Mouse (Mus musculus) hematopoietic stem cell, adult 5-6 weeks (primary cell): ENCODE measurements around the gene Kbtbd12. TPM values are rescaled to one million over a fixed set of nuclear protein-coding genes. Genes with fewer than 3 reads are reported as not detected.

Source experiments
- ATAC-seq, 2 experiments: fragments of 125-278 bp in 1 of 2; replicated peaks in 1 of 2; 2 replicates each; pipeline ENCODE4 v1.8.0; 2016 to 2017; ENCODE audit warnings: inconsistent platforms in 2 of 2, mild to moderate bottlenecking in 2 of 2, moderate number of reproducible peaks in 2 of 2, low read depth in 1 of 2, moderate TSS enrichment in 1 of 2; ENCODE audit not compliant: low FRiP score in 2 of 2, poor library complexity in 2 of 2, severe bottlenecking in 2 of 2, insufficient read depth in 1 of 2, low TSS enrichment in 1 of 2
- total RNA-seq: library from RNA; stranded (forward); fragments of 172-1452, 232-1000 nt; gene quantifications from 2 replicates; pipeline ENCODE4 v1.2.3, GENCODE M21; 2017

The Kbtbd12 gene
- total RNA-seq, 1 experiment from 2014 or later = 0.35 TPM

GRCm38 (mm10) chr6:88631293-88631692, 6.5 kb downstream of the Kbtbd12 start:
- no peak for ATAC-seq

DNA sequence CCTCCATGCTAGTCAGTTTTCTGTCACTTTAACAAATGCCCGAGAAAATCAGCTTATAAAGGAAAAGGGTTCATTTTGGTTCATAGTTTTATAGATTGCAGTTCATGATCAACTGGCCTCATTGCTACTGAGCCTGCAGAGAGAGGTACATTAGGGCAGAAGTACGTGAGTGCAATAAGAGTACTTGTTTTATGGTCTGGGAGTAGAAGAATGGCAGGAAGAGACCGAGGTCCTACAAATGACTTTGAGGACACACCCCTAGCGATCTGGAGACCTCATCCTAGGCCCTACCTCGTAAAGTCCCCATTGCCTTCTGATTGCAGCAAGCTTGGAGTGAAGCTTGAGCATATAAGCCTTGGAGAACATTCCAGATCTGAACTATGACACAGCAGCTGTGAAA, 7.2 kb downstream of the Kbtbd12 start:
- no peak for ATAC-seq

GRCm38 (mm10) chr6:88629821-88630220, 7.9 kb downstream of the Kbtbd12 start:
- ATAC-seq = no peak

DNA sequence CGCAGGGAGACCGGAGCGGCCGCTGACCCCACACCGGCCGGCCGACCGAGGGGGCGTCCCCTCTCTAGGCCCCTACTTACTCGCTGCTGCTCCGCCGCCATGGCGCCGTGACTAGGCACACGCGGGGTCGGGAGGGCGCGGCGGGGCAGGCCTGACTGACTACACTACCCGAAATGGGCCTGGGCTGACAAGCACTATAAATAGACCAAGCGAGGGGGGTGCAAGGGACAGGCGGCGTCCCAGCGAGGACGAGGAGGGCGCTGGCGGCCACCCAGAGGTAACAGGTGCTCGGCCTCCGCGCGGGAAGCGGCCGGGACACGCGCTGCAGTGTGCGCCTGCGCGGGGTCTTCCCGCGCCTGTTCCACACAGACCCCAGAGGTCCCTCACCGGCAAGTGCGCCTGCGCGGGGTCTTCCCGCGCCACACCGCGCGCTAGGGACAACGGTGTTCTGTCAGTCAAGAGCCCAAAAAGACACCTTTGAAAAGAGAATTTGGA, 10.4 kb downstream of the Kbtbd12 start:
- peak; percentile 67 to 84 for ATAC-seq

DNA sequence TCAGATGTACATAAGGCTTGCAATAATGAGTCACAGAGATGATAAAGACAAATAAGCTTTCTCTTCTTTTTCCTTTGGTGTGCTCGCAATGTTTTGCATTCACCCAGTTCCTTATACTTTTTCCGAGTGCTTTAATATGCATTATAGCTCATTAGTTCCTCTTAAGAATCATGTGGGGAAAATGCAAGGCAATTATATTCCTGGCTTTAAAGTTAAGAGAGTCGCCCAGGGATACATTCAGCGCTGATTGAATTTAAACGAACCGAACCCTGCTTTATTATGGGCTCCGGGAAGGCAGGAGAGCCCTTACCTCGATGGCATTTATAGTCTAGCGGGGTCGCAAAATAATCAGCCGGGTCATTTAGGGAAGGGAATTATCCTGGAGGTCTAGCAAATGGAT, 10.8 kb downstream of the Kbtbd12 start:
- ATAC-seq = 0 out of 4 replicates have a peak, but pooled peaks of 1 of the 2 experiments have one; percentile 12

- ATAC-seq = no peak
These were observed 11.3 kb downstream of the Kbtbd12 start for GRCm38 (mm10) chr6:88626462-88626861.

DNA sequence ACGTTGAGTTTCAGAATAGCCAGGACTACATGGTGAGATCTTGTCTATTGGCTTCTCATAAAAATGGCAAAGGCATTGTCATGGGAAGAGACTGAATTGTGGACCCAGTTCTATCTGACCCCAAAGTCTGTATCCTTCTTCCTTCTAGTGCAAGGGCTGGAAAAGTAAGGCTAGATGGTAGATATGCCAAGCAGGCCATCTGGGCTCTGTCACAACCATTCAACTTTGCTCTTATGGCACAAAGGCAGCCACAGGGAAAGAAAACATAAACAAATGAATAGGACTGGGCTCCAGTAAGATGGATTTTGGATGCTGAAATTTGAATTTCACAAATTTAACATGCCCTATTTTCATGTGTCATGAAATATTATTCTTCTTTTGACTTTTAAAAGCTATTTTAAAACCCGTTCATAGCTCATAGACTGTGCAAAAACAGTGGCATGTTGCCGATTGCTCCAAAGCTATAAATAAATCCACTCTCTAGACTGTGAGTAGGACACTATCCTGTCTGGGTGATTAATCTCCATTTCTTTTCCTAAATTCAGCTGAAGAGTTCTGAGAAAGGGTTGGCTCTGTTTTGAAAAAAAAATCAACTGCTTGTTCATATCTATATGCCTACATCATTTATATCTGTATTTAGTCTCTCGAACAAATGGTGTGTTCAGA, 15.8 kb downstream of the Kbtbd12 start:
- no peak for ATAC-seq

GRCm38 (mm10) chr6:88619542-88619941, 18.2 kb downstream of the Kbtbd12 start:
- no peak for ATAC-seq

- no peak for ATAC-seq
These were observed 22.4 kb downstream of the Kbtbd12 start for GRCm38 (mm10) chr6:88615352-88615751.

DNA sequence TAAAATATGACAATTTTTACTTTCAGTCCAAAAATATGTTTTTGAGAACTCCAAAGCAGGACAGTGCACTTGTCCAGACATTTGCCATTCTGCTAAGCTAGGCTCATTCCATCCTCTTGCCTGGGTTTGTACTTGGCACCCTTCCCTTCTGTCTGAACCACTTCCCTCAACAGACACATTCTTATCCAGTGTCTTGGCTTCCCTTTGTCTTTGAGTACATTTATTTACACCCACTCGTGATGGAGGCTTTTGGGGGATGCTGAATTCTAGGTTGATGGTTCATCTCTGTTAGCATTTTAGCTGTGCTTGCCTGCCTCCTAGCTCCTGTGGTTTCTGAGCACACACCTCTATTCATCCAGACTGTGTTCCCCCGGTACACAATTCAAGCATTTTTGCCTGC, 31.3 kb downstream of the Kbtbd12 start:
- ATAC-seq = no peak

- ATAC-seq = no peak
These were observed 32.0 kb downstream of the Kbtbd12 start for GRCm38 (mm10) chr6:88605715-88606114.

GRCm38 (mm10) chr6:88605235-88605634, 32.5 kb downstream of the Kbtbd12 start:
- no peak for ATAC-seq

- ATAC-seq = no peak
These were observed 41.6 kb downstream of the Kbtbd12 start for GRCm38 (mm10) chr6:88596108-88596507.

DNA sequence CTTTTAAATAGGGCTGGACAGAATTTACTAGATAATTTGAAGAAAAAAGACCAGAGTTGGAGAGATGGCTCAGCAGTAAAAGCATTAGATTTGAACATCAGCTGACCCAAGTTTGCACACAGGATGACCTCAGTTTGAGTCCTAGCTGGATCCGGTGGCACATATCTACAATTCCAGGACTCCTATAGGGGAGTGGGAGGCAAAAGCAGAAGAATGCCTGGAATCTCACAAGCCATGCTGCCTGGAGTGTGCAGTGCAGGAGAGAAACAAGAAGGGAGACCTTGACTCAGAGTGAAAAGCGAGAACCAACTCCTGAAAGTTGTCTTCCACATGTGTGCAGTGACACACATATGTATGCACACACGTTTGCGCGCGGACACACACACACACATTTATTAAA, 45.4 kb downstream of the Kbtbd12 start:
- ATAC-seq = no peak

GRCm38 (mm10) chr6:88590231-88590630, 47.5 kb downstream of the Kbtbd12 start:
- no peak for ATAC-seq

DNA sequence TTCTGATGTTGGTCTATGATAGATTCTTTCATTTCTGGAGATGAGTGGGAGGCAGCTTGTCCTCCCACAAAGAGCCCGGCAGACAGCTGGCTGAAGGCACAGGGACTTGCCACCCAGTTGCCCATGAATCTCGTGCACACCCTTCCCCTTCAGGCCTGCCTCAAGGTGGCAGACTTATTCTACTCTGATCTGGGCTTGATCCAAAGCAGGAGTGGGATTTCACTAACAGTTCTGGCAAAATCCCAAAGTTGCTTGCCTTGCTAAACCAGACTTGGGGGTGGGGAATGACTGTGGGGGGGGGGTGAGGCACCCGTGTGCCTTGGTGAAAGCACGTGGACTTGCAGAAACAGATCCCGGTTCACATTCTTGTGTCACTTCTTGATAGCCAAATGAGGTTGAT, 48.2 kb downstream of the Kbtbd12 start:
- no peak for ATAC-seq

- no peak for ATAC-seq
These were observed 49.0 kb downstream of the Kbtbd12 start for GRCm38 (mm10) chr6:88588581-88589256.

DNA sequence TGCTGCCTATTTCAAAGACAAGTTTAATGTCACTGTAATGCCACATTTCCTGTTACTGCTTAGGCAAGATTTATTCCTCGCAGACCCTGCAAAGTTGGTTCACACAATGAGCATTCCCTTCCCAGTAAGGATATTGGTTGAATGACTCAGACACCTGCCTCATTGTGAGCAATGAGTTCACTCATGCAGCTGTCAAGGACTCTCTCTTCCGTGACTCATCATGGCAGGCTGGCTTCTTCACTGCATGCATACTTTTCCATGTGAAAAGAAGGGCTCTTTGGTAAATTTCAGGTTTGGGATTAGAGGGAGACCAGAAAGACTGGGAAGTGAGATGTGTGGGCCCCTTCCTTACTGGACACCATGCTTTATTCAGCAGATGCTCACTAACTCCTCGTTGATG, 50.7 kb downstream of the Kbtbd12 start:
- ATAC-seq = no peak

DNA sequence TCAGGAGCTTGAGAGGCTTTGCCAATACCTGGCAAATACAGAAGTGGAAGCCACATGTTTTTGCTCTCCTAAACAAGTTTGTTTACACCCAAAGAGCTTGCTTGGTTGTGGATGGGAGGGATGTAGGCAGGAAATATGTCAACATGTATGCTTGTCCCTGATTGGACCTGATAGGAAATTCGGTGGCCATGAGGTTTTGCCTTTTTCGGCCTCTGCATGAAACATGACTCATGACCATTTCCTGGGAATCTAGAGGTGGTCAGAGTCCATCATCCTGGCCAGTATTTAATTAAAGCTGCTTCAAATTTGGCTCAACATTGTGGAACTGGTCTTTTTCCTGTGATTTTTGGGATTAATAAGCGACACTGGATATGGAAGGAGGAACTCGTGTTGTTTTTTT, 53.8 kb downstream of the Kbtbd12 start:
- ATAC-seq = no peak
